Mouse (Mus musculus) kidney, adult 2 months (tissue): ENCODE measurements around the gene Rnd1. TPM values are rescaled to one million over a fixed set of nuclear protein-coding genes. Genes with fewer than 3 reads are reported as not detected.

ENCODE experiments used
- DNase-seq: peaks from one replicate; pipeline ENCODE4 v3.0.0; 2021
- H3K27ac ChIP-seq: fragments of 200-500 bp; 2 replicates; pipeline ENCODE4 v1.5.1; 2012; ENCODE audit warnings: low read depth, low read length, control low read depth, inconsistent platforms; ENCODE audit not compliant: insufficient read depth
- H3K27me3 ChIP-seq: fragments of 200-500 bp; replicated peaks from 2 replicates; pipeline ENCODE4 v1.6.1; 2012; ENCODE audit warnings: mild to moderate bottlenecking, moderate library complexity, low read length, inconsistent platforms; ENCODE audit not compliant: control insufficient read depth, insufficient read depth
- H3K36me3 ChIP-seq: fragments of 200-500 bp; 2 replicates; pipeline ENCODE4 v1.6.1; 2012; ENCODE audit warnings: mild to moderate bottlenecking, moderate library complexity, low read length, inconsistent platforms; ENCODE audit not compliant: control insufficient read depth, insufficient read depth
- H3K4me1 ChIP-seq: fragments of 200-500 bp; 2 replicates; pipeline ENCODE4 v1.6.1; 2011; ENCODE audit warnings: low read length; ENCODE audit not compliant: control insufficient read depth, insufficient read depth
- H3K4me3 ChIP-seq: fragments of 200-500 bp; 2 replicates; pipeline ENCODE4 v1.5.1; 2011; ENCODE audit warnings: mild to moderate bottlenecking, low read depth, low read length, control low read depth; ENCODE audit not compliant: insufficient read depth
- CTCF ChIP-seq: fragments of 200-500 bp; conservative IDR thresholded peaks from 2 replicates; pipeline ENCODE4 v1.5.1; 2011; ENCODE audit warnings: low read depth, mild to moderate bottlenecking, control low read depth, low read length, moderate library complexity, mixed read lengths; ENCODE audit not compliant: insufficient read depth, insufficient read length
- POLR2A ChIP-seq: fragments of 200-500 bp; IDR thresholded peaks from one replicate; pipeline ENCODE4 v1.6.1; 2011; ENCODE audit warnings: low read depth, low read length, control low read depth
- WGBS: fragments of 180-500 bp; shearing (Covaris S2); methylation state at CpG from one replicate; pipeline ENCODE4 v1.1.7; 2018; 5-methylcytosine and 5-hydroxymethylcytosine counted together
- polyA plus RNA-seq: library from polyadenylated mRNA; depleted of rRNA; stranded (reverse); fragments of >200 nt; gene quantifications from 2 replicates; pipeline ENCODE4 v1.2.3, GENCODE M21; 2012

Gene Rnd1
- polyA plus RNA-seq, 1 experiment: 2.8 TPM

DNA sequence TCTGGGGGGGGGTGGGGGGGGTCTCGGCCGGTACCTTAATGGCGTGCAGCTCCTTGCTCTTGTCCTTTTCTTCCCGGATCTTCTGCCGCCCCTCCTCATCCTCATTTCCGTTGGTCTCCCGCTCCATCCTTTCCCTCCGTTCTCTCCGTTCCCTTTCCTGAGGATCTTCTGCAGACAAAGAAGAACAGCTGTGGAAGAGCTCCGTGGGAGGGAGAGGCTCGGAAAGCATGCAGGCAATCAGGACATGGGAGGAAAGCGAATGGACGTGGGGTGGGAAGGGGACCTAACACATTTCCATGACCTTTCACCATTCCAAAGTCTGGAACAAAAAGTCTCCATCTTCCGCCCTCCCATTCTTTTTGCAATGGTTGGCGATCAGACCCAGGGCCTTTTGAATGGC lies 25.8 kb downstream of the Rnd1 start:
- H3K27ac ChIP-seq: no peak overlapping the region
- WGBS: 94% methylated on average over 15 of the region's 15 CpGs
- no peaks in the 10 kb centered on the region for H3K4me1 ChIP-seq
- no peak for DNase-seq
- H3K4me3 ChIP-seq: no peak overlapping the region
- TF ChIP-seq CTCF (no peak), POLR2A (no peak)
- peaks cover 12% of the 10 kb centered on the region for H3K36me3 ChIP-seq
- H3K27me3 ChIP-seq: no peaks in the 10 kb centered on the region

DNA sequence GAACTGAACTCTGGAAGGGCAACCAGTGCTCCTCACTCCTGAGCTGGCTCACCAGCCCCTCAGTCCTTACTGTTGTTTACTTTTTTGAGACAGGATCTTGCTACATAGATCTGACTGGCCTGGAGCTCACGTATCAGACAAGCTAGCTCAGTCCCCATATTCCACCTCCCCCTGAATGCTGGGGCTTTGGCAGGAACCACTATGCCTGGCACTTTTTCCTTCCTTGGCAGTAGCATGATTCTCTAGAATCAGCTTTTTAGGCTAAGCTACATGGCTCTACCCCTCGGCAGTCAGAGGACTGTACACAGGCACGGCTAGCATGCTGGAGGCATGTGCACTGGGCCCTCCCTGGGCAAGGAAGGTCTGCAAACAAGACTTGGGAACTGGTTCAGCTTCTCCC lies 29.2 kb downstream of the Rnd1 start:
- no peak for DNase-seq
- WGBS: 95% methylated on average over 3 of the region's 3 CpGs
- TF ChIP-seq CTCF (no peak), POLR2A (no peak)
- H3K27me3 ChIP-seq: no peaks in the 10 kb centered on the region
- H3K4me3 ChIP-seq: no peak overlapping the region
- H3K36me3 ChIP-seq: peaks cover 14% of the 10 kb centered on the region
- H3K27ac ChIP-seq: no peak overlapping the region
- no peaks in the 10 kb centered on the region for H3K4me1 ChIP-seq

DNA sequence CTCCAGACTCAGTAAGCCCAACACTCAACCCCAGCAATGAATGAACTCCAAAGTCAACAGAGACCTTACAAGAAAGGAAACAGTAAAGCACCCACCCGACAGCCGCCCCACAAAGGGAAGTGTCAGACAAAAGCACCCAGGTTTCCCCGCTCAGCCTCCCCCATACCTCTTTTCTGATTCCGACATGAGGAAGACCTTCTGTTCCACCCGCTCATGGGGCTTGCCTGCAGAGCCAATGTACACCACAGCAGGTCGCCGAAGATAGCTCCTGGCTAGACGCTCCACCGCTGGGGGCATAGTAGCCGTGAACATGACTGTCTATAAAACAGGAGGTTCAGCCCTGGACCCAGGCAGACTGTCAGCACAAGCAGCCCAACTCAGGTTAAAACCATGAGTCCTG lies 30.0 kb downstream of the Rnd1 start:
- Histone ChIP-seq H3K4me1 (no peaks in the 10 kb centered on the region), H3K4me3 (no peak overlapping the region), H3K36me3 (peaks cover 14% of the 10 kb centered on the region), H3K27ac (no peak overlapping the region), H3K27me3 (no peaks in the 10 kb centered on the region)
- no peak for TF ChIP-seq POLR2A
- TF ChIP-seq CTCF: no peak
- no peak for DNase-seq
- 88% methylated on average over 10 of the region's 10 CpGs for WGBS

DNA sequence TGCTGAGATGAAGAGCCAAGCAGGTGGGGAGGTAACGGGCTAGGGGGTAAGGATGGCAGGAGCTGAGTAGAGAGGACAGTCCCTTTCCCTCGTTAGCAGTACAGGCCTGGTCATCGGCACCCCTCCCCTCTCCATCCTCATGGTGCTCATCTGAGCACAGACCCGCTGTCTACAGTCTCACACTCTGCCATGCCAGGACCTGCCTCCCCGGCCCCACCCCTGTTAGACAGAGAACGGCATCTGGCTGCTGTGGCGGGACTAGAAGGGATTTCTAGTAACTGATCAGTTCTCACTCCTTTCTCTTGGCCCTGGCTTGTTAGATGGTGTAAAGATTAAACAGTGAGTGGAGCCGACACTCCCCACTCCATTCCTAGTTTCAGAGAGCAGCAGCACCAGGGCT lies 30.5 kb downstream of the Rnd1 start:
- no peak for DNase-seq
- H3K36me3 ChIP-seq: peaks cover 13% of the 10 kb centered on the region
- no peak overlapping the region for H3K4me3 ChIP-seq
- H3K27ac ChIP-seq: no peak overlapping the region
- WGBS: 74% methylated on average over 8 of the region's 8 CpGs
- TF ChIP-seq CTCF: no peak
- no peak for TF ChIP-seq POLR2A
- H3K27me3 ChIP-seq: no peaks in the 10 kb centered on the region
- H3K4me1 ChIP-seq: no peaks in the 10 kb centered on the region

DNA sequence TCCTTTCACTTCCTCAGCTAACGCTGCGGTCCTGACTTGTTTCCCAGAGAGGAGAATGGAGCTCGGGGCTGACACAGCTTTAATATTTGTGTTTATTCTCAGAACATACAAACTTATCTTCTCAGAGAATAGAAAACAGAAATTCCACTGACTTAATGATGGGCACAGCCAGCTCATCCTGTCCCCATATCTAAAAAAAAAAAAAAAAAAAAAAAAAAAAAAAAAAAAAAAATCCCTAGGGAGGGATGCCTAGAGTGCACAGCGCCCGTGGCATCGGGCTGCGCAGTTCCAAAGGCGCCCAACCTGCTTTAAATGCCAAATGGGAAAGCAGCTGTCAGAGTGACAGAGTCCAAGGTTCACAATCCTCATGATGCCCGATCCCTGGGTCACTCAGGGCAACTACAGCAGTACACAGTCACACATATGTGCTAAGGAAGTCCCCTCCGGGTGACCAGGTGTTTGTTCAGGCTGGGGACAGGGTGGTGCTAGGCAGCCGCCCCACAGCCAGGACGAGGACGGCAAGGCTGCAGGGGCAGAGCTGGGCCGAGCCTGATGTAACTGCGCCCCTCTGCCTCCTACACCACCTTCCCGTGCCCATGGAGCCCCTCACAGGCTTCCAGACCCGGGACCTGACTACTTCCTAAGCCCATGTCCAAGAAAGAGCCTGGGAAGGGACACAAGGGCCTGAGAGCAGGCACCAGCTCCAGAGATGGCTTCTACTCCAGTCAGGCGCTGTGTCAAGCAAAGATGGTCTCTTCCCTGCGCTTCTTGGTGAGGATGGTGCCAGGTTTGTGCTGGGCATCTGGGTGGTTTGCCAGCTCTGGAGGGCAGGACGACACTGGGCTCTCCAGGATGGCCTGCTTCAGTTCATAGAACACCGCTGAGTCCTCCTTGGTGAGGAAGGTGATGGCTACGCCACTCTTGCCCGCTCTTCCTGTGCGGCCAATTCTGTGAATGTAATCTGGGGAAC lies 31.9 kb downstream of the Rnd1 start:
- Histone ChIP-seq H3K27ac (no peak overlapping the region), H3K4me3 (no peak overlapping the region), H3K4me1 (no peaks in the 10 kb centered on the region), H3K36me3 (peaks cover 9% of the 10 kb centered on the region), H3K27me3 (no peaks in the 10 kb centered on the region)
- WGBS: 72% methylated on average over 24 of the region's 24 CpGs
- peak; percentile 72 for DNase-seq
- no peak for TF ChIP-seq CTCF

DNA sequence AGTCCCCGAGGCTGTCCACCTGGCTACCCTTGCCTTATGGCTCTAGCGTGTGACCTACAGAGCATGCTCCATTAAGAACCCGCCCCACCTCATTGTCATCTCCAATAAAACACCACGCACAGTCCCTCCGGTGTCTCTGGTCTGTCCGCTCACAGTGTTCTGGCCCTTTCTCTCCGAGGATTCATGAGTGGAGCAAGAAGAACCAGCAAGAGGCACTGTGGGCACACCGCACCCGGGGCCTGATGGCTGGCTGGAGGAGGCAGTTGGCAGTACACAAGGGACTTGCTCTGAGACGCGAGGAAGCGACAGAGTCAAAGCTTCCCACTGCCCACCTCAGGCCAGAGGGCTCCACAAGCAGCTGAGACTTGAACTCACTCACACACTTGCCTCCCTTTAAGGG lies 32.9 kb downstream of the Rnd1 start:
- DNase-seq: no peak
- TF ChIP-seq CTCF (no peak), POLR2A (no peak)
- H3K27ac ChIP-seq: no peak overlapping the region
- no peaks in the 10 kb centered on the region for H3K4me1 ChIP-seq
- 85% methylated on average over 12 of the region's 12 CpGs for WGBS
- H3K36me3 ChIP-seq: peaks cover 9% of the 10 kb centered on the region
- H3K27me3 ChIP-seq: no peaks in the 10 kb centered on the region
- H3K4me3 ChIP-seq: no peak overlapping the region

DNA sequence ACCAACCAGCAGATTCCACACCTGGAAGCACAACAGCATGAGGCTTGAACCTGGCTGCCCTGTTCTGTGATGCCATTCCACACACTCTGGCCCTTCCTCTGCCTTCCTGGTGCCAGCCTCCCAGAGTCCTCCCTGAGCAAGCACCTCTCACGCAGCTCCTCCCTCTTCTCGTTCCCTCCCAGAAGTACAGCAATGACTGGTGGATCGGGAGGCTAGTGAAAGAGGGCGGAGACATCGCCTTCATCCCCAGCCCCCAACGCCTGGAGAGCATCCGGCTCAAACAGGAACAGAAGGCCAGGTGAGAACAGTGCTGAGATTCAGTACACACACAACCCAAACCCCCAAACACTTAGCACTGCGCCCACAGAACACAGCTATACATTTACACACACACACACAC lies 37.1 kb downstream of the Rnd1 start:
- 0 out of 2 replicates have a peak, but pooled peaks cover 2% of the 10 kb centered on the region for H3K27me3 ChIP-seq
- DNase-seq: peak; percentile 64
- 0 out of 2 replicates have a peak overlapping the region, but pooled peaks have one; percentile 9 for H3K27ac ChIP-seq
- WGBS: 45% methylated on average over 8 of the region's 8 CpGs
- TF ChIP-seq CTCF (no peak), POLR2A (no peak)
- H3K4me1 ChIP-seq: no peaks in the 10 kb centered on the region
- H3K4me3 ChIP-seq: no peak overlapping the region
- H3K36me3 ChIP-seq: peaks cover 1% of the 10 kb centered on the region; the same call in 1 of the 2 replicates
